Mouse (Mus musculus) hindbrain, embryonic 13.5 days (tissue): Measurements from ENCODE around the gene Ngb. TPM values are rescaled to one million over a fixed set of nuclear protein-coding genes. Genes with fewer than 3 reads are reported as not detected.

Experiments used
- polyA plus RNA-seq: library from polyadenylated mRNA; unstranded; fragments of >200 nt; fragmentation: Nextera tagmentation; extraction: Ambion mirVana; gene quantifications from 2 replicates; pipeline ENCODE4 v1.2.1, GENCODE M21; 2015

The Ngb gene
- polyA plus RNA-seq, 1 experiment from 2014 or later = 1.2 TPM

Other genes with a start within 250 kb of the Ngb start
- gene Irf2bpl, start 217.7 kb downstream of the Ngb start, polyA plus RNA-seq = 66.4 and 70.0 TPM in 2 replicates
- 44.1 and 45.4 TPM in 2 replicates for gene Cipc, start 155.5 kb downstream of the Ngb start, polyA plus RNA-seq
- 12.1 and 13.4 TPM in 2 replicates for gene Zdhhc22, start 112.1 kb downstream of the Ngb start, polyA plus RNA-seq
- gene Tmem63c, start 81.2 kb downstream of the Ngb start, polyA plus RNA-seq = 6.8 and 7.3 TPM in 2 replicates
- 29.6 and 32.6 TPM in 2 replicates for gene Gstz1, start 44.6 kb upstream of the Ngb start, polyA plus RNA-seq
- 11.5 and 12.9 TPM in 2 replicates for gene Pomt2, start 45.4 kb upstream of the Ngb start, polyA plus RNA-seq
- gene Samd15, start 97.2 kb upstream of the Ngb start, polyA plus RNA-seq = 1.7 and 2.4 TPM in 2 replicates
- 4.1 and 4.2 TPM in 2 replicates for gene Tmed8, start 97.9 kb upstream of the Ngb start, polyA plus RNA-seq
- 1.6 and 2.1 TPM in 2 replicates for gene Noxred1, start 136.2 kb upstream of the Ngb start, polyA plus RNA-seq
- gene Vipas39, start 163.7 kb upstream of the Ngb start, polyA plus RNA-seq = 57.7 and 62.4 TPM in 2 replicates
- gene Ahsa1, start 163.9 kb upstream of the Ngb start, polyA plus RNA-seq = 193 and 214 TPM in 2 replicates
- 1.1 and 1.2 TPM in 2 replicates for gene Ism2, start 197.2 kb upstream of the Ngb start, polyA plus RNA-seq